Mouse (Mus musculus) megakaryocyte-erythroid progenitor cell, adult 5-6 weeks (primary cell): ENCODE data around the gene Layn. TPM values are rescaled to one million over a fixed set of nuclear protein-coding genes. Genes with fewer than 3 reads are reported as not detected.

Source experiments
- ATAC-seq: replicated peaks from 2 replicates; pipeline ENCODE4 v1.8.0; 2016; ENCODE audit warnings: mild to moderate bottlenecking, inconsistent platforms; ENCODE audit not compliant: severe bottlenecking, poor library complexity, low FRiP score, low TSS enrichment
- total RNA-seq, 2 experiments: library from RNA; stranded (forward) in 1 of 2; stranded (reverse) in 1 of 2; fragments of 200-1000, 215-1000 nt in 1 of 2; fragments of >200 nt in 1 of 2; fragmentation: Nextera tagmentation in 1 of 2; gene quantifications; 2 replicates each; pipeline ENCODE4 v1.2.3; 2014 to 2017

Gene Layn
- total RNA-seq (2014; fragmentation: Nextera tagmentation) (not detected in 2 replicates), total RNA-seq (2017) (6.1 TPM in 1 of 2 replicates, not detected in the other)

DNA sequence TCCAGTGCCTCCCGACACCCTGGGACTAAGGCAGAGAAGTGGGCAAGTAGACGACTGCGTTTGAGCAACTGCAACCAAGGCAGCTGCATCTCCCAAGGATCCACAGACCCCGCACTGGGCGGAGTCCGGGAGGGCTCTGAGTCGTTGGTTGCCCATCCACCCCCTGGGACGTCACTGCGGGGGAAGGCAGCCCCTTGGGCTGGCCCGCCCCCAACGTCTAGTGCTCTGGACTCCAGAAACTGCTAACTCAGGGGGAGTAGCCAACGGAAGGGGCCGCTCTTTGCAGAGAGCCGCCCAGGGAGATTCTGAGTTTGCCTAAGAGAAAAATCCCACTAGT is at the start of gene Layn:
TSS of gene Layn (minus strand) at position 116 of the 337 bp plus-strand sequence.
- ATAC-seq: peak; percentile 91

GRCm38 (mm10) chr9:51114767-51115166 is 37.9 kb upstream of the Layn start:
- ATAC-seq: no peak

DNA sequence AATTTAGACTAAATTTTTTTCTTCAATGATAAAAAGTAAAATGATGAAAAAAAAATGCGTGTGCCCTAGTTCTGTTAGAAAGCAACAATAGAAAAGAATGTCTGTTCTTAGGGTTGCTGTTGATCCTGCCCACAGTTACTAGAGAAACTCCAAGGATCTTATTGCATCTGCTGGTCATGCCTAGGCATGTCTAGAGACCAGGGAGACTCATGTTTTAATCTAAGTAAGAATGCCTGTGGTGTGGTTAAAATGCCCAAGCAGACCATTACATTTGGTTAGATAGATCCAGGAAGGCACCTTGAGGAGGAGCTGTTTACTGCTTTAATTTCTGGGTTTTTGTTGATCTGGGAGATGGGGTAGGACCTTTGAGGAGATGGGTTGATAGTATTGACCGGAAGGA is 28.9 kb upstream of the Layn start:
- ATAC-seq: no peak

- ATAC-seq: no peak
Measured at GRCm38 (mm10) chr9:51103808-51104514, 27.1 kb upstream of the Layn start.

GRCm38 (mm10) chr9:51102963-51103807 is 26.3 kb upstream of the Layn start:
- ATAC-seq: no peak

DNA sequence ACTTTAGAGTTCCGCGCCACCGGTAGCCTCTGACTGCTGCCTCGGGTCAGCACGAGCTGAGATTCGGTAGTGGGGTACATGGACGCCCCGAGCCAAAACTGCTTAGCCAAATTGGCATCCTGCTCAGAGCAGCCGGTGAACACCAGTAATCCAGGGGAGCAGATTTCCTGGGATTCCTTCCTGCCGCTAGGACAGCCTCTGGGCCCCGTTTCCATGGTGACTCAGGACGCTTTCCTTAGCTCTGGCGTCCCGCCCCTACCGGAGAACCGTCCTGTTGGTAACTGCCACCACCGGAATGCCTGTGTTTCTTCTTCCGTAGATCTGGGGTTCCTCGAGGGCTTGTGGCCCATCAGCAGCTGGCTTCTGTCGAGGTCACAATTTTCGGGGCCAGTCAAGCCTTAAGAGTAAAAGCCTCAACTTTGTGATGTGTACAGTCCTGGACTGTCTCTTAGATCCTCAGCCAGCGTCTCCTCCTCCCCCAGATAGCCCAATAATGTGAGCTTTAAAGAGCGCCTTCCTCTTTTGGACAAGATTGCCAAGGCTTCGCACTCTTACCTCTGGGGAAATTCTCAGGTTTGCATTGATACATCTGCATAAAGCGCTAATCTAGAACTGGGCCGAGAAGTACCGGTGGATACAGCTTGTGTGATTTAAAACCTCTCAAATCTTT is 25.0 kb upstream of the Layn start, which contains the start of gene 4833427G06Rik:
TSS of gene 4833427G06Rik (minus strand) at position 323 of the 670 bp plus-strand sequence.
- ATAC-seq: 0 out of 2 replicates have a peak, but pooled peaks have one; percentile 34

GRCm38 (mm10) chr9:51096306-51096705 is 19.4 kb upstream of the Layn start:
- 0 out of 2 replicates have a peak, but pooled peaks have one; percentile 22 for ATAC-seq

- ATAC-seq: peak; percentile 75
Measured at GRCm38 (mm10) chr9:51093697-51094096, 16.8 kb upstream of the Layn start.

- ATAC-seq: no peak
Measured at GRCm38 (mm10) chr9:51081614-51082013, 4.7 kb upstream of the Layn start.

- ATAC-seq: peak; percentile 24
Measured at GRCm38 (mm10) chr9:51076300-51076978, 455 bp downstream of the Layn start.

DNA sequence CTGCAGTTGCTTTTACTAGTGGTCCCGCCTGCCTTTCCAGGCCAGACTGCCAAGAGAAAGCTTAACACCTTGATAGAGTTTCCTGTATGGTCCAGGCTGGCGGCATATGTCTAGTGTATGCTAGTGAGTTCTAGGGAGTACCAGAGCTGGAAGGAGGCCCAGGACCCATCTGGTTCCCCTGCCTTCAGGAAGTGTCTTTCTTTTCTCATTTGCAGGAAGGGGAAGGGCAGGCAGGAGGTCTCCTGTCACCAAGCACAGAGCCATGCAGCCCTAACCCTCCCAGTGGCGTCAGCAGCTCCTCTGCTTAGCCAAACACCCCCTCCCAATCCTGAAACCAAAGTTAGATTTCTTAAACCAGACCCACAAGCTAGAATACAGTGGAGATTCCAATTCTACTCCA is 1.1 kb downstream of the Layn start:
- ATAC-seq: no peak

DNA sequence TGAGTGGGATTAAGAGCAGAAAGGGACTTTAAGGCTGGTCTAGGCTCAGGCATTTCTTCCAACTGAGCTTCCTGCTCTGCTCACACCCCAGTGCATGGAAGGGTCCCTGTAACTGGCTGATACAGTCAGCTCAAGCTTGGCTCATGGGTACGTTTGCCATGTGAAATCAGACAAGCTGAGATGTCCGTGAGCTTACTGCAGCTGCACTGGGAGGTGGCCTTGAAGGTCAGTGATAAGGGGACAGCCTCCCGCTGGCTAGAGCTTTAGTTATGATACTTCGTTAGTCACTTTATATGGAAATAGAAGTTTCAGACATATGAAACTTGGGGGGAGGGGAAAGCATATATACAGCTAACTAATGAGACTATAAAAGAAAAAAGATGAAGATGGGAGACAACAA is 6.1 kb downstream of the Layn start:
- ATAC-seq: 0 out of 2 replicates have a peak, but pooled peaks have one; percentile 28

DNA sequence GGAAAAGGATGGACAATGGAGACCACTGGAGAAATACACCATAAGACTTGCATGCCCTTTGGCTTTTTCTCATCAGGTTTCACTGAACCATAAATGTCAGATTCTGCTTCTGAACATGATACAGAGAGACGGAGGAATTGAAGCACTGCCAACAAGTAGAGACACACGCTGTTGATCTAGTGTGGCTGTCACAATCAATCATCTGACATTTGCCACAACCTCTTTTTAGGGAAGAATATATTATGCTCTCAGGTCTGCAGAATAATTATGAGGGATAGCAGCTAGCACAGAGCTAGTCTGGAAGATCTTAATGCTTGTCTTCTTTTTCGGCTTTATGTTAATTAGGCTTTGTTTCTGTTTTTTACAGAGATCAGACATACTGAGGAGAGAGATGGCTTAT is 8.7 kb downstream of the Layn start:
- no peak for ATAC-seq

DNA sequence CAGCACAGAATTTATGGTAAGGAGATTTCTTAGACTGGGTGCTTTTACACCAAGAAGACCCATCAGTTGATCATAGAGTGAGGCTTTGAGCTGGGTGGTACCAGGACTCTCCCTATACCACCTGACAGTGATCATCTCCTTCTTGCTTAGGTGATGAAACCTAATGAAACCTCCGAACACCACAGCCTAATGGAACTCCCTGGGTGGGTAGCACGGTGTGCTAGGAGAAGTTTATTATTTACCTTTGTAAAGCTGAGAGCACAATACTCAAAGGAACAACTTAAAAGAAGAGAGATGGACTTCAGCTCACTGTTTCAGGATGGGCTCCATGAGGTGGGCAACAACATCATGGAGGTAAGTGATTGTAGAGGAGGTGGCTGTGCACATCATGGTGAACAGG is 16.3 kb downstream of the Layn start, which contains the start of gene Btg4:
TSS of gene Btg4 (plus strand) at position 301 of the 400 bp plus-strand sequence.
- ATAC-seq: no peak

- no peak for ATAC-seq
Measured at GRCm38 (mm10) chr9:51058951-51059521, 17.9 kb downstream of the Layn start.

GRCm38 (mm10) chr9:51056360-51057324 is 20.3 kb downstream of the Layn start:
- peak; percentile 96 for ATAC-seq

- no peak; the same call in 1 of the 2 replicates for ATAC-seq
Measured at GRCm38 (mm10) chr9:51052180-51052579, 24.7 kb downstream of the Layn start.

GRCm38 (mm10) chr9:51042136-51042535 is 34.8 kb downstream of the Layn start:
- no peak for ATAC-seq
